ENCODE assay signal across 8 mouse cellular contexts in the genomic region with DNA sequence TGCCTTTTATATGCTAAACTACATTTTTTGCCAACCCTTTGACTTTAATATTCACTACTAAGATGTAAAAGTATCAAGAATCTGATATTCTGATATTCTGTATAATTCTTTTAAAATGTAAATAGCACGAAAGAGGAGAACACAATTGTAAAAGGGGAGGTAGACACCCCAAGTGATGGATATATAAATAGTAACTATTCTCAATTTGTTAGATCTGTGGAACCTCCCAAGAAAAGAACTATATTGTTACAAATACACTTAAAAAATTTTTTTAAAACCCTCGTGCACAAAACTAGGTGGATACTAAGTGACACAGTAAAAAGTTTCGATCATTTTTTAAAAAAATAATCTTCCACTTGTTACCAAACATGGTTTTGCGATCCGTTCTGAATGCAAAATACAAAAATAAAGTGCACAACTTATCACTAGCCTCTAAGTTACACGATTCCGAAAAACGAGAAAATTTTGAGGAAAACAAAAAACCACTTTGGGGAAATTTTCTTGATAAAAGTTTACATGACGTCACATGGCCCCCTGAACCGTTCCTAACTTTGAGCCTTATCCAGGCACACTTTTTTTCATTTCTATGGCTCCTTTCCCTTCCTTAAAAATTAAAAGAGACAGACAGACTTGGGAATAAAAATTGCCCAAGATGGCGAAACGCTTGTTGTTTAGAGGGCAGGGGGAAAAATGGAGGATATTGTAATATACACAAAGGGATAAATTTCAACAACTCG.
DNase-seq lines count a peak whose midpoint lies in the region; ATAC-seq and TF ChIP-seq lines count a peak whose summit lies in the region.

No protein-coding gene starts in this region.

- H3K9me3 ChIP-seq in lung, embryonic 14.5 days (ENCODE audit: low read depth, low read length), result no peaks in the 10 kb centered on the region
- no peaks in the 10 kb centered on the region for H3K9me3 ChIP-seq in embryonic facial prominence, embryonic 12.5 days
- H3K9me3 ChIP-seq in intestine, embryonic 16.5 days (ENCODE audit: control insufficient read depth, low read length), result no peaks in the 10 kb centered on the region
- H3K9me3 ChIP-seq in neural tube, embryonic 15.5 days (replicated peaks), result no peaks in the 10 kb centered on the region

- H3K4me1 ChIP-seq in lung, embryonic 14.5 days (ENCODE audit: insufficient read depth), result 0 out of 2 replicates have a peak, but pooled peaks cover 3% of the 10 kb centered on the region
- peaks cover 22% of the 10 kb centered on the region for H3K4me1 ChIP-seq in embryonic facial prominence, embryonic 12.5 days
- peaks cover 17% of the 10 kb centered on the region for H3K4me1 ChIP-seq in intestine, embryonic 16.5 days (ENCODE audit: control insufficient read depth, insufficient read depth, low read length)
- peaks cover 30% of the 10 kb centered on the region for H3K4me1 ChIP-seq in neural tube, embryonic 15.5 days

- H3K27ac ChIP-seq in lung, embryonic 14.5 days (ENCODE audit: low read depth), result peak overlapping the region; percentile 100
- H3K27ac ChIP-seq in embryonic facial prominence, embryonic 12.5 days, result peak overlapping the region; percentile 100
- H3K27ac ChIP-seq in intestine, embryonic 16.5 days (ENCODE audit: low read length), result peak overlapping the region; percentile 100
- peak overlapping the region; percentile 98 for H3K27ac ChIP-seq in neural tube, embryonic 15.5 days (replicated peaks)

- WGBS in lung, embryonic 14.5 days, result 4% methylated on average over 13 of the region's 13 CpGs
- WGBS in embryonic facial prominence, embryonic 12.5 days, result 6% methylated on average over 13 of the region's 13 CpGs
- 4% methylated on average over 13 of the region's 13 CpGs for WGBS in intestine, embryonic 16.5 days
- 5% methylated on average over 13 of the region's 13 CpGs for WGBS in neural tube, embryonic 15.5 days

- peak overlapping the region; percentile 64 for H3K4me2 ChIP-seq in lung, embryonic 14.5 days
- H3K4me2 ChIP-seq in embryonic facial prominence, embryonic 12.5 days (replicated peaks), result peak overlapping the region; percentile 52
- peak overlapping the region; percentile 48 for H3K4me2 ChIP-seq in intestine, embryonic 16.5 days (ENCODE audit: low read depth, low read length)
- peak overlapping the region; percentile 59 for H3K4me2 ChIP-seq in neural tube, embryonic 15.5 days

- no peaks in the 10 kb centered on the region for H3K27me3 ChIP-seq in lung, embryonic 14.5 days (ENCODE audit: insufficient read depth, low read length)
- no peaks in the 10 kb centered on the region for H3K27me3 ChIP-seq in embryonic facial prominence, embryonic 12.5 days
- H3K27me3 ChIP-seq in intestine, embryonic 16.5 days (replicated peaks; ENCODE audit: control insufficient read depth, insufficient read depth, low read length), result no peaks in the 10 kb centered on the region
- no peaks in the 10 kb centered on the region for H3K27me3 ChIP-seq in neural tube, embryonic 15.5 days (replicated peaks)

- peak; percentile 75 for DNase-seq in lung, embryonic 14.5 days
- DNase-seq in lung, postnatal 4 days, result no peak
- no peak for DNase-seq in natural killer cell, adult 2 months (ENCODE audit: low spot score in 2 of 2)
- no peak for DNase-seq in frontal cortex, postnatal 25 days (ENCODE audit: low spot score in 2 of 2)

- no peak for ATAC-seq in lung, embryonic 14.5 days (ENCODE audit: insufficient read depth)
- ATAC-seq in embryonic facial prominence, embryonic 12.5 days (ENCODE audit: insufficient number of reproducible peaks, insufficient read depth, low FRiP score, low TSS enrichment), result no peak
- ATAC-seq in intestine, embryonic 16.5 days, result no peak
- no peak for ATAC-seq in neural tube, embryonic 15.5 days (ENCODE audit: low FRiP score)
- no peak for ATAC-seq in cerebellum, adult (ENCODE audit: insufficient number of reproducible peaks, low FRiP score, low TSS enrichment)

- no peaks in the 10 kb centered on the region for H3K36me3 ChIP-seq in lung, embryonic 14.5 days (ENCODE audit: insufficient read depth)
- no peaks in the 10 kb centered on the region for H3K36me3 ChIP-seq in embryonic facial prominence, embryonic 12.5 days
- H3K36me3 ChIP-seq in intestine, embryonic 16.5 days (ENCODE audit: control insufficient read depth, insufficient read depth, low read length), result no peaks in the 10 kb centered on the region
- no peaks in the 10 kb centered on the region for H3K36me3 ChIP-seq in neural tube, embryonic 15.5 days

- H3K4me3 ChIP-seq in lung, embryonic 14.5 days (ENCODE audit: low read depth, low read length), result peak overlapping the region; percentile 91
- H3K4me3 ChIP-seq in embryonic facial prominence, embryonic 12.5 days, result peak overlapping the region; percentile 86
- peak overlapping the region; percentile 93 for H3K4me3 ChIP-seq in intestine, embryonic 16.5 days (ENCODE audit: low read length)
- H3K4me3 ChIP-seq in neural tube, embryonic 15.5 days (replicated peaks), result peak overlapping the region; percentile 86

- H3K9ac ChIP-seq in lung, embryonic 14.5 days, result peak overlapping the region; percentile 100
- peak overlapping the region; percentile 100 for H3K9ac ChIP-seq in embryonic facial prominence, embryonic 12.5 days
- peak overlapping the region; percentile 100 for H3K9ac ChIP-seq in intestine, embryonic 16.5 days (ENCODE audit: low read depth, low read length)
- peak overlapping the region; percentile 92 for H3K9ac ChIP-seq in neural tube, embryonic 15.5 days (replicated peaks)

- TF ChIP-seq CTCF in lung, embryonic 14.5 days (IDR thresholded peaks at IDR 0.05; ENCODE audit: low read depth), result no peak
